Mouse (Mus musculus) gastrocnemius, postnatal 14 days (tissue): Measurements from ENCODE around the gene Sun2. TPM values are rescaled to one million over a fixed set of nuclear protein-coding genes. Genes with fewer than 3 reads are reported as not detected.

Experiments
- DNase-seq: peaks from one replicate; pipeline ENCODE4 v3.0.0; 2021; ENCODE audit warnings: mixed read lengths
- intact Hi-C: fragments of 180-260 bp; cut with DNase I; formaldehyde crosslinking; loops from one replicate; pipeline ENCODE4 v1.15.1; 2025; ENCODE audit warnings: low total_unique reads
- long read RNA-seq, 2 experiments: library from polyadenylated mRNA; stranded (forward); transcript quantifications; one replicate each; pipeline ENCODE4 v2.0.0; 2021
- total RNA-seq, 2 experiments: library from RNA; stranded (reverse); gene quantifications; 2 replicates each; pipeline ENCODE4 v1.2.3; 2021

Sun2 gene
- 10 to 100 TPM; 62.3 to 81.4 TPM for total RNA-seq
- long read RNA-seq, experiment 1, partial matches to known transcripts: 0 of 2 reads
- long read RNA-seq, experiment 1, other reads (novel, unspliced or antisense): 1 of 2 reads
- long read RNA-seq, experiment 2, partial matches to known transcripts: 0 of 2 reads
- long read RNA-seq, experiment 2, other reads (novel, unspliced or antisense): 2 of 2 reads

- intact Hi-C loops: no loop called here
- DNase-seq: peak; percentile 94
Observed at GRCm38 (mm10) chr15:79741921-79742705, at the start of gene Sun2. Gene Sun2 (minus strand): TSS chr15:79742536.

GRCm38 (mm10) chr15:79791502-79791901 is 49.2 kb upstream of the Sun2 start:
- intact Hi-C loops: no loop called here
- DNase-seq: peak; percentile 43

GRCm38 (mm10) chr15:79790905-79791304 is 48.6 kb upstream of the Sun2 start:
- no peak for DNase-seq
- intact Hi-C loops: no loop called here

GRCm38 (mm10) chr15:79790111-79790510 is 47.8 kb upstream of the Sun2 start:
- intact Hi-C loops: no loop called here
- DNase-seq: no peak

GRCm38 (mm10) chr15:79787815-79788214 is 45.5 kb upstream of the Sun2 start:
- intact Hi-C loops: no loop called here
- no peak for DNase-seq

GRCm38 (mm10) chr15:79785056-79785455 is 42.7 kb upstream of the Sun2 start:
- no peak for DNase-seq
- intact Hi-C loops: no loop called here

- intact Hi-C loops: no loop called here
- DNase-seq: no peak
Observed at GRCm38 (mm10) chr15:79777749-79778148, 35.4 kb upstream of the Sun2 start, which contains the start of gene Dnal4. Gene Dnal4 (minus strand): TSS chr15:79777849.

GRCm38 (mm10) chr15:79775662-79776061 is 33.3 kb upstream of the Sun2 start:
- DNase-seq: no peak
- intact Hi-C loops: no loop called here

GRCm38 (mm10) chr15:79774117-79775027 is 32.0 kb upstream of the Sun2 start:
- peak; percentile 97 for DNase-seq
- intact Hi-C loops: no loop called here

GRCm38 (mm10) chr15:79770629-79771240 is 28.4 kb upstream of the Sun2 start:
- intact Hi-C loops: no loop called here
- DNase-seq: no peak

GRCm38 (mm10) chr15:79768302-79768701 is 26.0 kb upstream of the Sun2 start:
- DNase-seq: no peak
- intact Hi-C loops: no loop called here

GRCm38 (mm10) chr15:79767327-79767961 is 25.1 kb upstream of the Sun2 start:
- intact Hi-C loops: no loop called here
- no peak for DNase-seq

GRCm38 (mm10) chr15:79766586-79767071 is 24.3 kb upstream of the Sun2 start:
- intact Hi-C loops: no loop called here
- no peak for DNase-seq

GRCm38 (mm10) chr15:79766168-79766567 is 23.8 kb upstream of the Sun2 start:
- intact Hi-C loops: no loop called here
- DNase-seq: no peak

- intact Hi-C loops: no loop called here
- DNase-seq: no peak
Observed at GRCm38 (mm10) chr15:79765361-79765760, 23.0 kb upstream of the Sun2 start.

GRCm38 (mm10) chr15:79764539-79765267 is 22.4 kb upstream of the Sun2 start:
- intact Hi-C loops: no loop called here
- DNase-seq: no peak

- intact Hi-C loops: no loop called here
- no peak for DNase-seq
Observed at GRCm38 (mm10) chr15:79763601-79764246, 21.4 kb upstream of the Sun2 start.

GRCm38 (mm10) chr15:79763001-79763400 is 20.7 kb upstream of the Sun2 start:
- no peak for DNase-seq
- intact Hi-C loops: no loop called here
